Comparison of ENCODE assay signal across 16 mouse cellular contexts in the genomic region with DNA sequence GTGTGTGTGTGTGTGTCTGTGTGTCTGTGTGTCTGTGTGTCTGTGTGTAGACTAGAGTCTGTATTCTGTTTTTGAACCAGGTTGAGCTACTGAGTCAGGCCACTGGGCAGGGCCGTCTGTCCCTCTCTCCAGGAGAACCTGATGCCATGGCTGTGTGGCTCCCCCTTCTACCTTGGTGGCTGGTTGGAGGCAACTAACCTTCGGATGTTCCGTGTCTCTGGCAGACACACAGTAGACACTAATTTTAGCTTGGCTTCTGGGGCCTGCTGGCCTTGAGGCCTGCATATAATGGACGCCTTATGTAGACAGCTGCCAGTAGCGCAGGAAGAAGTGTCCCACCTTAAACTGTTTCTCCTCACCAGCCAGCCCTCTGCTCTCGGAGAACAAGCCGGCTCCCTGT.
"Had no signal": no experiment of that assay in that cellular context is flagged by ENCODE, and none has a peak within 500 bp of the region (broad histone marks: within the 10 kb centered on the region; RNA-seq: fewer than 3 reads in every experiment).

No protein-coding gene starts in this region.

- H3K9ac ChIP-seq: limb, embryonic 13.5 days; liver, embryonic 13.5 days; midbrain, embryonic 12.5 days; midbrain, embryonic 15.5 days; neural tube, embryonic 13.5 days had no signal

- H3K27ac ChIP-seq: limb, embryonic 13.5 days; liver, embryonic 13.5 days; midbrain, embryonic 12.5 days; midbrain, embryonic 15.5 days; neural tube, embryonic 13.5 days had no signal

- DNase-seq: kidney, adult 9 months; kidney, postnatal 14 days; kidney, postnatal 4 days; left cerebral cortex, postnatal 4 days; liver, embryonic 13.5 days; lung, adult 2 months; lung, postnatal 14 days; lung, postnatal 4 days; retina, postnatal 1 day; right cerebral cortex, postnatal 25 days; thymus, postnatal 25 days had no signal

- ATAC-seq: midbrain, embryonic 15.5 days had no signal

- H3K27me3 ChIP-seq: limb, embryonic 13.5 days; liver, embryonic 13.5 days; midbrain, embryonic 12.5 days; midbrain, embryonic 15.5 days; neural tube, embryonic 13.5 days had no signal

- H3K4me1 ChIP-seq: limb, embryonic 13.5 days; liver, embryonic 13.5 days; midbrain, embryonic 12.5 days; midbrain, embryonic 15.5 days; neural tube, embryonic 13.5 days had no signal

- H3K4me3 ChIP-seq: limb, embryonic 13.5 days; liver, embryonic 13.5 days; midbrain, embryonic 12.5 days; midbrain, embryonic 15.5 days; myocyte; neural tube, embryonic 13.5 days had no signal

- H3K4me2 ChIP-seq: limb, embryonic 13.5 days; liver, embryonic 13.5 days; midbrain, embryonic 12.5 days; midbrain, embryonic 15.5 days; neural tube, embryonic 13.5 days had no signal

- H3K9me3 ChIP-seq: limb, embryonic 13.5 days; liver, embryonic 13.5 days; midbrain, embryonic 12.5 days; midbrain, embryonic 15.5 days; neural tube, embryonic 13.5 days had no signal

- H3K36me3 ChIP-seq: limb, embryonic 13.5 days; liver, embryonic 13.5 days; midbrain, embryonic 12.5 days; midbrain, embryonic 15.5 days; neural tube, embryonic 13.5 days had no signal
